Mouse (Mus musculus) kidney, adult 2 months (tissue): ENCODE results near the gene Faiml.

Experiments used
- CTCF ChIP-seq: fragments of 200-500 bp; conservative IDR thresholded peaks from 2 replicates; pipeline ENCODE4 v1.5.1; 2011; ENCODE audit warnings: low read depth, mild to moderate bottlenecking, control low read depth, low read length, moderate library complexity, mixed read lengths; ENCODE audit not compliant: insufficient read depth, insufficient read length
- POLR2A ChIP-seq: fragments of 200-500 bp; IDR thresholded peaks from one replicate; pipeline ENCODE4 v1.6.1; 2011; ENCODE audit warnings: low read depth, low read length, control low read depth

GRCm38 (mm10) chr9:99243190-99243894 lies 6.3 kb upstream of the Faiml start, which contains the start of gene Cep70:
- TF ChIP-seq CTCF (no peak), POLR2A (peak; percentile 10)
